Mouse (Mus musculus) hindbrain, embryonic 13.5 days (tissue): Measurements from ENCODE around the gene Ubxn11. TPM values are rescaled to one million over a fixed set of nuclear protein-coding genes. Genes with fewer than 3 reads are reported as not detected.

Experiments used
- ATAC-seq: fragments of 200-750 bp; cut with Nextera tagmentation; 2 replicates; pipeline ENCODE4 v1.8.0; 2017; ENCODE audit warnings: moderate TSS enrichment; ENCODE audit not compliant: low FRiP score
- H3K27ac ChIP-seq: fragments of 300-500 bp; sonication (generic); 2 replicates; pipeline ENCODE4 v1.5.1; 2015; ENCODE audit warnings: inconsistent platforms, mild to moderate bottlenecking, moderate library complexity
- H3K27me3 ChIP-seq: fragments of 300-500 bp; sonication (generic); 2 replicates; pipeline ENCODE4 v1.6.1; 2015; ENCODE audit warnings: mild to moderate bottlenecking, inconsistent platforms
- H3K36me3 ChIP-seq: fragments of 300-500 bp; sonication (generic); 2 replicates; pipeline ENCODE4 v1.6.1; 2015; ENCODE audit warnings: mild to moderate bottlenecking, inconsistent platforms
- H3K4me1 ChIP-seq: fragments of 300-500 bp; sonication (generic); replicated peaks from 2 replicates; pipeline ENCODE4 v1.6.1; 2015; ENCODE audit warnings: inconsistent platforms
- H3K4me2 ChIP-seq: fragments of 300-500 bp; sonication (generic); 2 replicates; pipeline ENCODE4 v1.6.1; 2015; ENCODE audit warnings: inconsistent platforms, mild to moderate bottlenecking, moderate library complexity
- H3K4me3 ChIP-seq: fragments of 300-500 bp; sonication (generic); 2 replicates; pipeline ENCODE4 v1.5.1; 2015; ENCODE audit warnings: mild to moderate bottlenecking, inconsistent platforms
- H3K9ac ChIP-seq: fragments of 300-500 bp; sonication (generic); 2 replicates; pipeline ENCODE4 v1.6.1; 2015; ENCODE audit warnings: mild to moderate bottlenecking, inconsistent platforms
- H3K9me3 ChIP-seq: fragments of 300-500 bp; sonication (generic); 2 replicates; pipeline ENCODE4 v1.6.1; 2016; ENCODE audit warnings: inconsistent platforms
- WGBS: fragments of 180-500 bp; shearing (Covaris S2); methylation state at CpG from one replicate; pipeline ENCODE4 v1.1.7; 2015; 5-methylcytosine and 5-hydroxymethylcytosine counted together
- polyA plus RNA-seq: library from polyadenylated mRNA; unstranded; fragments of >200 nt; fragmentation: Nextera tagmentation; extraction: Ambion mirVana; gene quantifications from 2 replicates; pipeline ENCODE4 v1.2.1, GENCODE M21; 2015

The Ubxn11 gene
- polyA plus RNA-seq, 1 experiment from 2014 or later, result 16.0 TPM

GRCm38 (mm10) chr4:134094004-134094564 is 8.3 kb upstream of the Ubxn11 start:
- Histone ChIP-seq H3K27me3 (no peaks in the 10 kb centered on the region), H3K4me3 (no peak overlapping the region), H3K9me3 (no peaks in the 10 kb centered on the region), H3K4me1 (no peaks in the 10 kb centered on the region), H3K4me2 (no peak overlapping the region), H3K36me3 (no peaks in the 10 kb centered on the region), H3K27ac (no peak overlapping the region), H3K9ac (no peak overlapping the region)
- no peak for ATAC-seq
- WGBS, result 88% methylated on average over 7 of the region's 7 CpGs

- H3K36me3 ChIP-seq, result no peaks in the 10 kb centered on the region
- H3K9ac ChIP-seq, result no peak within 1 kb of the TSS
- WGBS, result 53% methylated on average over 3 of the region's 3 CpGs
- H3K4me1 ChIP-seq, result no peaks in the 10 kb centered on the region
- ATAC-seq, result no peak
- H3K27ac ChIP-seq, result no peak within 1 kb of the TSS
- no peak within 1 kb of the TSS for H3K4me2 ChIP-seq
- H3K27me3 ChIP-seq, result no peaks in the 10 kb centered on the region
- H3K9me3 ChIP-seq, result no peaks in the 10 kb centered on the region
- no peak within 1 kb of the TSS for H3K4me3 ChIP-seq
Observed at GRCm38 (mm10) chr4:134094923-134095547, 7.3 kb upstream of the Ubxn11 start, which contains the start of gene Cd52. Gene Cd52, minus strand, starts transcription at chr4:134095082.

GRCm38 (mm10) chr4:134096120-134096519 is 6.2 kb upstream of the Ubxn11 start:
- H3K4me2 ChIP-seq, result no peak overlapping the region
- WGBS, result 87% methylated on average over 3 of the region's 3 CpGs
- H3K27ac ChIP-seq, result no peak overlapping the region
- H3K9ac ChIP-seq, result no peak overlapping the region
- no peaks in the 10 kb centered on the region for H3K4me1 ChIP-seq
- no peak overlapping the region for H3K4me3 ChIP-seq
- no peaks in the 10 kb centered on the region for H3K9me3 ChIP-seq
- H3K27me3 ChIP-seq, result no peaks in the 10 kb centered on the region
- ATAC-seq, result no peak
- no peaks in the 10 kb centered on the region for H3K36me3 ChIP-seq

- Histone ChIP-seq H3K27ac (no peak overlapping the region), H3K4me3 (no peak overlapping the region), H3K36me3 (no peaks in the 10 kb centered on the region), H3K27me3 (no peaks in the 10 kb centered on the region), H3K9me3 (no peaks in the 10 kb centered on the region), H3K4me1 (no peaks in the 10 kb centered on the region), H3K9ac (no peak overlapping the region), H3K4me2 (no peak overlapping the region)
- ATAC-seq, result no peak
- 83% methylated on average over 5 of the region's 5 CpGs for WGBS
Observed at GRCm38 (mm10) chr4:134097015-134097608, 5.3 kb upstream of the Ubxn11 start.

GRCm38 (mm10) chr4:134098628-134099027 is 3.7 kb upstream of the Ubxn11 start:
- 83% methylated on average over 8 of the region's 8 CpGs for WGBS
- no peak for ATAC-seq
- H3K9ac ChIP-seq, result no peak overlapping the region

GRCm38 (mm10) chr4:134100245-134100644 is 2.1 kb upstream of the Ubxn11 start:
- H3K4me3 ChIP-seq, result no peak overlapping the region
- H3K27ac ChIP-seq, result no peak overlapping the region
- no peak for ATAC-seq
- peaks cover 8% of the 10 kb centered on the region; the same call in 1 of the 2 replicates for H3K4me1 ChIP-seq
- 85% methylated on average over 4 of the region's 4 CpGs for WGBS
- no peak overlapping the region for H3K9ac ChIP-seq
- H3K9me3 ChIP-seq, result no peaks in the 10 kb centered on the region
- no peaks in the 10 kb centered on the region for H3K36me3 ChIP-seq
- no peaks in the 10 kb centered on the region for H3K27me3 ChIP-seq
- H3K4me2 ChIP-seq, result no peak overlapping the region

More at GRCm38 (mm10) chr4:134098628-134099027, 3.7 kb upstream of the Ubxn11 start:
- H3K4me1 ChIP-seq, result peaks cover 8% of the 10 kb centered on the region; the same call in 1 of the 2 replicates
- H3K27me3 ChIP-seq, result no peaks in the 10 kb centered on the region
- H3K4me2 ChIP-seq, result no peak overlapping the region
- H3K36me3 ChIP-seq, result no peaks in the 10 kb centered on the region
- H3K9me3 ChIP-seq, result no peaks in the 10 kb centered on the region
- H3K4me3 ChIP-seq, result no peak overlapping the region
- no peak overlapping the region for H3K27ac ChIP-seq

GRCm38 (mm10) chr4:134102742-134103119 is 361 bp downstream of the Ubxn11 start:
- no peaks in the 10 kb centered on the region for H3K9me3 ChIP-seq
- H3K27ac ChIP-seq, result 0 out of 2 replicates have a peak overlapping the region, but pooled peaks have one; percentile 30
- no peaks in the 10 kb centered on the region for H3K36me3 ChIP-seq
- H3K27me3 ChIP-seq, result no peaks in the 10 kb centered on the region
- peaks cover 14% of the 10 kb centered on the region; the same call in 1 of the 2 replicates for H3K4me1 ChIP-seq
- peak overlapping the region; percentile 69 for H3K4me3 ChIP-seq
- H3K4me2 ChIP-seq, result peak overlapping the region; percentile 68
- ATAC-seq, result peak; percentile 79; the same call in 1 of the 2 replicates
- WGBS, result 4% methylated on average over 21 of the region's 21 CpGs
- peak overlapping the region; percentile 75 for H3K9ac ChIP-seq

GRCm38 (mm10) chr4:134106105-134106504 is 3.7 kb downstream of the Ubxn11 start:
- no peak overlapping the region for H3K4me2 ChIP-seq
- WGBS, result 74% methylated on average over 7 of the region's 7 CpGs
- 0 out of 2 replicates have a peak, but pooled peaks cover 3% of the 10 kb centered on the region for H3K27me3 ChIP-seq
- peaks cover 14% of the 10 kb centered on the region; the same call in 1 of the 2 replicates for H3K4me1 ChIP-seq
- no peaks in the 10 kb centered on the region for H3K9me3 ChIP-seq
- no peak overlapping the region for H3K4me3 ChIP-seq
- H3K9ac ChIP-seq, result no peak overlapping the region
- H3K36me3 ChIP-seq, result no peaks in the 10 kb centered on the region
- H3K27ac ChIP-seq, result no peak overlapping the region
- no peak for ATAC-seq

- WGBS, result 89% methylated on average over 7 of the region's 7 CpGs
- peaks cover 12% of the 10 kb centered on the region; the same call in 1 of the 2 replicates for H3K4me1 ChIP-seq
- H3K27me3 ChIP-seq, result 0 out of 2 replicates have a peak, but pooled peaks cover 3% of the 10 kb centered on the region
- H3K9ac ChIP-seq, result peak overlapping the region; percentile 24; the same call in 1 of the 2 replicates
- H3K4me3 ChIP-seq, result no peak overlapping the region
- H3K27ac ChIP-seq, result no peak overlapping the region
- no peak overlapping the region for H3K4me2 ChIP-seq
- no peaks in the 10 kb centered on the region for H3K36me3 ChIP-seq
- no peak for ATAC-seq
- no peaks in the 10 kb centered on the region for H3K9me3 ChIP-seq
Observed at GRCm38 (mm10) chr4:134107730-134108129, 5.4 kb downstream of the Ubxn11 start.

- H3K27me3 ChIP-seq, result 0 out of 2 replicates have a peak, but pooled peaks cover 3% of the 10 kb centered on the region
- no peak overlapping the region for H3K4me2 ChIP-seq
- H3K9me3 ChIP-seq, result no peaks in the 10 kb centered on the region
- H3K4me1 ChIP-seq, result peaks cover 9% of the 10 kb centered on the region; the same call in 1 of the 2 replicates
- peak overlapping the region; percentile 24; the same call in 1 of the 2 replicates for H3K9ac ChIP-seq
- no peak overlapping the region for H3K27ac ChIP-seq
- ATAC-seq, result no peak
- no peak overlapping the region for H3K4me3 ChIP-seq
- H3K36me3 ChIP-seq, result no peaks in the 10 kb centered on the region
- WGBS, result 71% methylated on average over 5 of the region's 5 CpGs
Observed at GRCm38 (mm10) chr4:134108196-134108595, 5.8 kb downstream of the Ubxn11 start.

GRCm38 (mm10) chr4:134110653-134111052 is 8.3 kb downstream of the Ubxn11 start:
- 0 out of 2 replicates have a peak, but pooled peaks cover 3% of the 10 kb centered on the region for H3K27me3 ChIP-seq
- no peak overlapping the region for H3K4me2 ChIP-seq
- H3K4me3 ChIP-seq, result no peak overlapping the region
- no peaks in the 10 kb centered on the region for H3K36me3 ChIP-seq
- no peak for ATAC-seq
- peaks cover 12% of the 10 kb centered on the region; the same call in 1 of the 2 replicates for H3K4me1 ChIP-seq
- no peak overlapping the region for H3K27ac ChIP-seq
- WGBS, result 46% methylated on average over 3 of the region's 3 CpGs
- H3K9ac ChIP-seq, result 0 out of 2 replicates have a peak overlapping the region, but pooled peaks have one; percentile 2
- no peaks in the 10 kb centered on the region for H3K9me3 ChIP-seq

GRCm38 (mm10) chr4:134112403-134112802 is 10.0 kb downstream of the Ubxn11 start:
- 81% methylated on average over 6 of the region's 6 CpGs for WGBS
- Histone ChIP-seq H3K27me3 (0 out of 2 replicates have a peak, but pooled peaks cover 3% of the 10 kb centered on the region), H3K4me1 (peaks cover 7% of the 10 kb centered on the region; the same call in 1 of the 2 replicates), H3K27ac (no peak overlapping the region), H3K9me3 (no peaks in the 10 kb centered on the region), H3K4me2 (no peak overlapping the region), H3K9ac (no peak overlapping the region), H3K4me3 (no peak overlapping the region), H3K36me3 (no peaks in the 10 kb centered on the region)
- ATAC-seq, result no peak
